Mouse (Mus musculus) left cerebral cortex, postnatal 14 days (tissue): ENCODE data around the gene Nck1. TPM values are rescaled to one million over a fixed set of nuclear protein-coding genes. Genes with fewer than 3 reads are reported as not detected.

Experiments
- DNase-seq, 2 experiments: peaks; one replicate each; pipeline ENCODE4 v3.0.0; 2021 to 2022; ENCODE audit warnings: low spot score in 2 of 2, mixed read lengths in 1 of 2
- intact Hi-C: fragments of 180-260 bp; cut with DNase I; formaldehyde crosslinking; loops from one replicate; pipeline ENCODE4 v1.15.1; 2025
- long read RNA-seq, 2 experiments: library from polyadenylated mRNA; stranded (forward); transcript quantifications; one replicate each; pipeline ENCODE4 v2.0.0; 2021
- total RNA-seq, 2 experiments: library from RNA; stranded (reverse); gene quantifications; 2 replicates each; pipeline ENCODE4 v1.2.3; 2021

Nck1 gene
- total RNA-seq, result 10 to 100 TPM; 31.5 to 35.5 TPM
- long read RNA-seq, experiment 1, full-length matches to known transcripts, result 15 of 17 reads
- long read RNA-seq, experiment 1, partial matches to known transcripts, result 0 of 17 reads
- long read RNA-seq, experiment 1, other reads (novel, unspliced or antisense), result 2 of 17 reads
- long read RNA-seq, experiment 2, full-length matches to known transcripts, result 15 of 17 reads
- long read RNA-seq, experiment 2, partial matches to known transcripts, result 2 of 17 reads
- long read RNA-seq, experiment 2, other reads (novel, unspliced or antisense), result 0 of 17 reads

- DNase-seq, result peak; percentile 99 to 100
- intact Hi-C loops, result loop anchor here (1.0 to 10.0 kb wide), 3 partner anchors 94 to 379 kb away; no protein-coding TSS in a partner anchor
Observed at GRCm38 (mm10) chr9:100545715-100546593, at the start of gene Nck1. Gene Nck1, minus strand, starts transcription at chr9:100546134.

GRCm38 (mm10) chr9:100590462-100590861, 44.5 kb upstream of the Nck1 start:
- DNase-seq, result no peak
- intact Hi-C loops, result no loop called here

- intact Hi-C loops, result no loop called here
- DNase-seq, result no peak
Observed at GRCm38 (mm10) chr9:100584031-100584430, 38.1 kb upstream of the Nck1 start.

DNA sequence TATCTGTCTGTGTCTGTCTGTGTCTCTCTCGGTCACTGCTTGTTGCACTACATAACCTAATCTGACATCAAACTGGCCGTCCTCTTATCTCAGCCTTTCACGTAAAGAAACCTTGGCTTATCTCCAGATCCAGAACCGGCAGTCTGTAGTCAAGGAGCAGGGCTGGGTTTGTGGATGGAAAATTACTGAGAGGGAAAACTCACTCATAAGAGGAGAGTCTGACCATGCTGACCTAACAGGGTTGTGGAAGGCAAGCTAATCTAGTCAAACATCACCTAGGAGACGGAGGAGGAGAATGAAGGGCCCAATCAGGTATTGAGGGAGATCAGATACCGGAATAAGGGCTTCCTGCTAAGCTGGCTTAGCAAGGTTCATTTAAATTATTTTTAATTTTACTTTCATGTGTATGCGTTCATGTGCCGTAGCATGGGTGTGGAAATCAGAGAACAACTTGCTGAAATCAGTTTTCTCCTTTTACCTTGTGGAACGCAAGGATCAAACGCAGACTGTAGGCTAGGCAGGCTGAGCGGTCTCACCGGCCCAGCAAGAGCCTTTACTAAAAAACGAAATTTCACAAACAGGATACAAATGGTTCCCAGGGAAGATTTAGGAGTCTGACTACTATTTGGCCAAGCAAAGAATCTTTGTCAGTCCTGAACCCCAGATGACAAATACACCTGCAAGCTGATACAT, 37.1 kb upstream of the Nck1 start:
- no peak for DNase-seq
- intact Hi-C loops, result no loop called here

DNA sequence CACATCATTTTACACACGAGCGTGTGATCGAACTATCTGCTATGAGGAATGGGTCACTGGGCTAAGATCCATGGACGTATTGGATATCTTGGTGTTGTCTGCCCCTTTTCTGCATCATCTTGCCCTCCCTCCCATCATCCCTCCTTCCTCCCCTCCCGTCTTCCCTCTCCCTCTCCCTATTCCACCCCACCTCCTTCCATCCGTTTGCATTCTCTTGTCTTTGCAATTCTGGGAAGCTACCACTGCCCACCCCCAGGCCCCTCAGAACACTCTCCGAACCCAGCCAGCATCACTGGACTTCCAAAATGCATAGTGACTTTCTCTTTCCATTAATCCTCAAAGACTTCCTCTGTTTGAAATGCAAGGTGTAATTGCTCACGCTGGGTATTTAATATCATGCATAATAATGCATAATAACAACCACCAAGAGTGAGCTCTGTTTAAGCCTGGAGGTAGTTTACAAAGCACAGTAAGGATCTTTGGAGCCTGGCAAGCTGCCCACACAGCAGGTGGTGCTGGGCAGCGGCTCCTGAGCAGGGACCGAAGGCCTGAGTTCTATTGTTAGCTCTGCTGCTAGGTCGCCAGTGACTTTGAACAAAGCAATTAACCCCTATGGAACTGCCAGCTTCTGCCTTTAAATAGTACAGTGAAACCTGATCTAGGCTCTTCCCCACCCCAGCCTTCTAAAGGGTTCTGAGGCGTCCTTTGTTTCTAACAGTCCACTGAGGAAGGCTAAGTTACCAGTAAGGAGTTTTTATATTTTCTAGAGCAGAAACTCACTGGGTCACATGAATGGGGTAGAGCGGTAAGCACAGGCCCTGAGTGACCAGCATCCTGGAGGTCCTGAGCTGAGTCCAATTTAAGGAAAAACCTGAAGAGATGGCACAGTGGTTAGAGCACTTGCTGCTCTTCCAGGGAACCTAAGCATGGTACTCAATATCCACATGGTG, 35.9 kb upstream of the Nck1 start:
- intact Hi-C loops, result no loop called here
- DNase-seq, result no peak

DNA sequence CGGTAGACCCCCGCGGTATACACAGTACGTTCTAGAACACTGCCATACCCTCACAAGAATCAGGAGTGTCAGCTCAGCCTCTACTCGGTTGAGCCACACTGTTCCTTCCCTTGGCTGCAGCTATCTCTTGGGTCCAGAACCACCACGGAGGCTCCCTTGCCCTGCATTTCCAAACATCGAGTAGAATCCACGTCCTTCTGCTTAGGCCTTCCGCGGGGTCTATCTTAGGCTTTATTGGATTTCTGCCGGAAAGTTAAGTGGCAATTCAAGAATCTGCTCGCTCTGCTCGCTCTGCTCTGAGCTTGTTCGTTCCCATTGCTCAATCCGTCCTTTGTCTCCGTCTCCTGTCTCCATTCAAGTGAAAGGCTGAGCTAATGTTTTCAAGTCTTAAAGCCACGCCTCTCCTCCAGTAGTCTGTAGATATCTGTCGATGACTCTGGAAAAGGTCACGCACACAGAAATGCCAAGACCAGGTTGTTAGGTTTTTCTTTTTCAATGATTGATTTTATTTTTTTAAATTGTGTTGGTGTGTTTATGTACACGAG, 34.3 kb upstream of the Nck1 start:
- intact Hi-C loops, result no loop called here

DNA sequence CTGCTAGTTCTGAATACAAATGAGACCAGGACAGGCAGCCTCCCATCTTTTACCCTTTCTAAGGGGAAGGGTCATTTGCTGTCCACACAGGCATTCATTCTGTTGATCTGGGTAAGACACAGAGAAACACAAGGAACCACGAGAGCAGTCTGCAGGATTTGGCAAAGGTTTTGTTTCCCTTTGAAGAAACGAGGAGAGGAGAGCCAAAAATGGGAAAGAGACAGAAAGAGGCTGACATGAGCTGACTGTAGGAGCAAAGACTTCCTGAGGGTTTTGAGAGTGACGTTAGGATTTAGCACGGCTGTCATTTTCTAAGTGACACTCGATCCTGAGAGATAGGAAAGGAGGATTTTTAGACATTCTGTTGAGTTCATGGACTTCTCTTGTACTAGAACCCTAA, 28.0 kb upstream of the Nck1 start:
- intact Hi-C loops, result no loop called here
- no peak for DNase-seq

More for the DNA sequence above, 34.3 kb upstream of the Nck1 start:
- DNase-seq, result no peak

- DNase-seq, result peak in 1 of 2 experiments; percentile 46
- intact Hi-C loops, result no loop called here
Observed at GRCm38 (mm10) chr9:100573300-100573699, 27.4 kb upstream of the Nck1 start.

- intact Hi-C loops, result no loop called here
- DNase-seq, result no peak
Observed at GRCm38 (mm10) chr9:100571511-100571910, 25.6 kb upstream of the Nck1 start.

DNA sequence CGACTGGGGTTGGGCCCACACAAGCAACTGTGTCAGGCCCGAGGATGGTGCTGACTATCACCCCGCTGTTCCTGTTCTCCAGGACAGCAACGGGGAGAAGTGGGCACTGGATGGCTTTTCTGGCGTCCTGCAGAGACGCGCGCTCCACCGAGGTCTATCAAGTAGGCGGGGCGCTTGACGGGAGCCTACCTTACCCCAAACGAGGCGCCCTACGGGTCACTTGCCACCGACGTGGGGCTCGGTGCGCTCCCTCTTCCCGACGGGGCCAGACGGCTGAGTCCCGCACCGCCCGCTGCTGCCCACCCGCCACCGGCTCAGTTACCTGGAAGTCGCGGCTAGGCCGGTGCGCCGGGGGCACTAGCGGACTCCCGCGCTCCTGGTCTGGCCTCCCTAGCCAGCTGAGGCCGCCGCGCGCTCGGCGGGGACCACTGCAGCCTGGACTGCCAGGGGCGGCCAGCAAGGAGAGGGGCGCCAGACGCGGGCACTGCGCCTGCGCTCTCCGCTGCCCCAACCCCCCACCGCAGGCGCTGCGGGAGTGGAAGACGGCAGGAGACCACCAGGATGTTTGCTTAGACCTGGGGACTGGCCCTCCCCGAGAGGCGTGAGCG, 24.8 kb upstream of the Nck1 start, which contains the start of gene Slc35g2:
Gene Slc35g2, minus strand, starts transcription at position 465 of the 608 bp plus-strand sequence.
- intact Hi-C loops, result no loop called here
- DNase-seq, result peak in 1 of 2 experiments; percentile 51

- intact Hi-C loops, result no loop called here
- DNase-seq, result peak; percentile 18 to 41
Observed at GRCm38 (mm10) chr9:100569798-100570625, 24.1 kb upstream of the Nck1 start.

- intact Hi-C loops, result no loop called here
- DNase-seq, result peak; percentile 10 to 62
Observed at GRCm38 (mm10) chr9:100560251-100560890, 14.4 kb upstream of the Nck1 start.

GRCm38 (mm10) chr9:100558991-100559390, 13.1 kb upstream of the Nck1 start:
- intact Hi-C loops, result no loop called here
- DNase-seq, result no peak

DNA sequence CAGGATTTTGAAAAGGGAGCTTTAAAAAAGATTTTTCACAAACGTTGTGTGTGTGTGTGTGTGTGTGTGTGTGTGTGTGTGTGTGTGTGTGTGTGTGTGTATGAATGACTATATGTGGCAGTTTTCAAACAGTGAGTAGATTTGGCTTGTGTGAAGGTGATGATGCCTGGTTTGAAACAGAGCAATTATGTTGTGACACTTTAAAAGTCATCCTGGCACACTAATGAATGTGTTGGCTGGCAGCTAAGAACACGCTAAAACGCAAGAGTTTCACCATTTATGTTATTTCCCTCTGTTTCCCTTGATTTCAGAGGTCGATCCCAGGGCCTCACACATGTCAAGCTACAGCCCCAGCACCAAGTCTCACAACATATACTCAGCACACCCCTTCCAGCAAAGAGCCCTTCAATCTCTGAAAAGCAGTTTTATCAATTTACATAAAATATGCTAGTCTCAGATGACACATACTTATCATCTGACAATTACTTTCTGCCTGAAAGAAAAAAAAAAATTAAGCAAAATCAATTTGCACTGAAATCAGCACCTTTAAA, 12.2 kb upstream of the Nck1 start:
- intact Hi-C loops, result no loop called here
- no peak for DNase-seq

GRCm38 (mm10) chr9:100555686-100556085, 9.8 kb upstream of the Nck1 start:
- intact Hi-C loops, result no loop called here
- DNase-seq, result no peak

DNA sequence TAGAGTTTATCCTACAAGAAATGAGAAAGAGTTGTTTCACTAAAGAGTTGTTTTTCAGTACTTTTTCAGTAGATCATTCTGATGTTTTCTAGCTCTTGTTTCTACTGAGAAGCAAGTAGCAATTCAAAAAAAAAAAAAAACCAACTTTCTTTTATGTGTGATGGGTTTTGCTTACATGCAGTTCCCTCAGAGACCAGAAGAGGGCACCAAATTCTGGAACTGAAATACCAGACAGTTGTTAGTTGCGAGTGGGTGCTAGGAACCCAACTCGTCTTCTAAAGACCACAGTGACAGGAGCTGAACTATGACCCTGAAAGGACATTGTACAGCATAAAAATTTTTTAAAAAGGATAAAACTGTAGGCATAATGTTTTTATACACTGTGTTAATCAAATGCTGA, 2.4 kb upstream of the Nck1 start:
- DNase-seq, result peak in 1 of 2 experiments; percentile 22
- intact Hi-C loops, result loop anchor here (5.0 to 10.0 kb wide), 2 partner anchors 96 to 376 kb away; no protein-coding TSS in a partner anchor

DNA sequence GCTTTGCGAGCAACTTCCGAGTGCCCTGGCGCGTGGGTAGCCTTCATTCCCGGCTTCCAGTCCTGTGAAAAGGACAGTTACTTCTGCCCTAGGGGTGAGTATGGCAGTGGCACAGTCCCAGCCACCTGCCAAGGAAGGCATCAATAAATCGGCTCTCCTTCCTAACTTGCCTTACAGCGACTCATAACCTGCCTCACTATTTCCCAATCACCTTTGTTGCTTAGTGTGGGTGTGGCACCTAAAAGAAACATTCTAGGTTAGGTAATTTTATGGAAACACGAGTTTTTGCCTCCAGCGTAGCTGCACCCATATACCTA, 618 bp upstream of the Nck1 start:
- DNase-seq, result peak in 1 of 2 experiments; percentile 11
- intact Hi-C loops, result loop anchor here (1.0 to 10.0 kb wide), 3 partner anchors 94 to 378 kb away; no protein-coding TSS in a partner anchor
